Mouse (Mus musculus): ENCODE data around the gene Azgp1.

- no peak for TF ChIP-seq CTCF (IDR thresholded peaks at IDR 0.05)
- TF ChIP-seq EP300 (IDR thresholded peaks at IDR 0.05): no peak
Observed at GRCm38 (mm10) chr5:137986351-137986750, 5.0 kb downstream of the Azgp1 start.

Measured in lung, postnatal 0 days (tissue).